Comparison of ENCODE assay signal across 8 mouse cellular contexts in the genomic region with DNA sequence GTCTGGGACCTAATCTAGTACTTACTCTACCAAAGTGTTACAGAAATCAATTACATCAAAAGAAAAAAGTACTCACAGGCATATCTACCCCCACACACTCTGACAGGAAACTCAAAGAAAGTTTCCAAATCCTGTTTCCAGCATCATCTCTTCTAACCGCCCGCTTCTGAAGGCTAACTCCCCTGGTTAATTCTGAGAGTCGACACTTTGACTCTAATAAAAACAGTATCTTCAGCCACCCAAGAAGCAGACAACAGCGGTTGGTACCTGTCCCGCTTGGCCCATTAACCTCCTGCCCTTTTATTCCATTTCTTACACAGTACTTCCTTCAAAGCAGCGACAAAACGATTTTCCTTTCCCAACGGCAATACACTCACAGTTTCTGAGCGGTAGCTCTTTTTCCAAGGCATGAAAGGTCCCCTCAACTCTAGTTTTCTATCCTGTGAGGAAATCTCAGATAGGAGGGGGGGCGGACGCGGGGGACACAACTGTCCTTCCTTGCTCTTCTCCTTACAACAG. TPM values are rescaled to one million over a fixed set of nuclear protein-coding genes. Genes with fewer than 3 reads are reported as not detected.
DNase-seq lines count a peak whose midpoint lies in the region; ATAC-seq and TF ChIP-seq lines count a peak whose summit lies in the region.

No protein-coding gene starts in this region.

- no peak for ATAC-seq in embryonic facial prominence, embryonic 15.5 days (ENCODE audit: insufficient number of reproducible peaks, low FRiP score, low TSS enrichment, low read depth)
- no peak for ATAC-seq in neural tube, embryonic 13.5 days (ENCODE audit: low read depth)

- H3K4me3 ChIP-seq in gastrocnemius, adult 2 months = peak overlapping the region; percentile 90
- peak overlapping the region; percentile 66 for H3K4me3 ChIP-seq in C2C12 (ENCODE audit: insufficient read depth, poor library complexity, severe bottlenecking)
- H3K4me3 ChIP-seq in embryonic facial prominence, embryonic 15.5 days (replicated peaks) = peak overlapping the region; percentile 82
- H3K4me3 ChIP-seq in neural tube, embryonic 13.5 days = peak overlapping the region; percentile 84

- H3K9ac ChIP-seq in embryonic facial prominence, embryonic 15.5 days = peak overlapping the region; percentile 92
- peak overlapping the region; percentile 96 for H3K9ac ChIP-seq in neural tube, embryonic 13.5 days

- H3K9me3 ChIP-seq in embryonic facial prominence, embryonic 15.5 days (replicated peaks) = no peaks in the 10 kb centered on the region
- H3K9me3 ChIP-seq in neural tube, embryonic 13.5 days = no peaks in the 10 kb centered on the region

- peaks cover 20% of the 10 kb centered on the region for H3K4me1 ChIP-seq in embryonic facial prominence, embryonic 15.5 days
- peaks cover 37% of the 10 kb centered on the region for H3K4me1 ChIP-seq in neural tube, embryonic 13.5 days (replicated peaks)

- no peak for TF ChIP-seq CTCF in gastrocnemius, adult 2 months (IDR thresholded peaks at IDR 0.05)
- no peak for TF ChIP-seq CTCF in C2C12 (IDR thresholded peaks at IDR 0.05; ENCODE audit: control insufficient read depth, insufficient read depth, insufficient read length)

- no peaks in the 10 kb centered on the region for H3K36me3 ChIP-seq in C2C12 (ENCODE audit: control insufficient read depth, insufficient read depth)
- no peaks in the 10 kb centered on the region for H3K36me3 ChIP-seq in embryonic facial prominence, embryonic 15.5 days
- H3K36me3 ChIP-seq in neural tube, embryonic 13.5 days = no peaks in the 10 kb centered on the region

- intact Hi-C loops in gastrocnemius, adult 2 months (cut with DNase I) = loop anchor here (2.0 kb wide), 1 partner anchor 99 kb away; no protein-coding TSS in a partner anchor
- intact Hi-C loops in gastrocnemius, postnatal 36 days (cut with DNase I) = no loop called here

- DNase-seq in gastrocnemius, adult 2 months = peak; percentile 44
- no peak for DNase-seq in gastrocnemius, postnatal 36 days
- DNase-seq in kidney, postnatal 10 days = peak; percentile 51
- no peak for DNase-seq in yolk sac, embryonic 10.5 days (ENCODE audit: low spot score)
- DNase-seq in cerebellum, postnatal 36 days = no peak

- peaks cover 53% of the 10 kb centered on the region for H3K79me3 ChIP-seq in C2C12 (ENCODE audit: low read depth)

- H3K27me3 ChIP-seq in C2C12 (ENCODE audit: control insufficient read depth, insufficient read depth, insufficient read length) = no peaks in the 10 kb centered on the region
- no peaks in the 10 kb centered on the region for H3K27me3 ChIP-seq in embryonic facial prominence, embryonic 15.5 days
- no peaks in the 10 kb centered on the region for H3K27me3 ChIP-seq in neural tube, embryonic 13.5 days

- under 1% methylated on average over 12 of the region's 12 CpGs for WGBS in embryonic facial prominence, embryonic 15.5 days
- 1% methylated on average over 12 of the region's 12 CpGs for WGBS in neural tube, embryonic 13.5 days

- peaks cover 59% of the 10 kb centered on the region for H3K79me2 ChIP-seq in C2C12 (ENCODE audit: control insufficient read depth, insufficient read depth)

- peak overlapping the region; percentile 93 for H3ac ChIP-seq in C2C12 (ENCODE audit: control insufficient read depth, insufficient read length, low read depth)

- H3K27ac ChIP-seq in gastrocnemius, adult 2 months = peak overlapping the region; percentile 95
- peak overlapping the region; percentile 87 for H3K27ac ChIP-seq in embryonic facial prominence, embryonic 15.5 days (replicated peaks)
- H3K27ac ChIP-seq in neural tube, embryonic 13.5 days (replicated peaks) = peak overlapping the region; percentile 91

- peak overlapping the region; percentile 64 for H3K4me2 ChIP-seq in embryonic facial prominence, embryonic 15.5 days (replicated peaks)
- peak overlapping the region; percentile 87 for H3K4me2 ChIP-seq in neural tube, embryonic 13.5 days

TF ChIP-seq in C2C12, 6 proteins besides CTCF, POLR2A, EP300 and RAD21:
- TF ChIP-seq MYOD1 (IDR thresholded peaks at IDR 0.05; ENCODE audit: control insufficient read depth, insufficient read length, low read depth) (no peak), FOSL1 (IDR thresholded peaks at IDR 0.05; ENCODE audit: insufficient read depth, low read length, poor library complexity, severe bottlenecking) (no peak), USF1 (IDR thresholded peaks at IDR 0.05; ENCODE audit: low read depth) (no peak), CEBPB (IDR thresholded peaks at IDR 0.05; ENCODE audit: low read depth) (no peak), MAX (IDR thresholded peaks at IDR 0.05) (no peak), MYOG (IDR thresholded peaks at IDR 0.05; ENCODE audit: control insufficient read depth, extremely low read depth, insufficient read length) (no peak)

RNA-seq across cellular contexts. Expression of a gene that starts 0.9 kb away (rescaled TPM):
- total RNA-seq in gastrocnemius, adult 2 months (2021) = 100 to 1,000 TPM in 1 of 2 experiments, 10 to 100 TPM in 1; 86.7 to 101 TPM
- 10 to 100 TPM; 81.0 to 87.5 TPM for total RNA-seq in gastrocnemius, postnatal 36 days (2021)
- polyA plus RNA-seq in C2C12 (2012; fragmentation: generic; extraction: Trizol) = 15.1 TPM
- 95.4 and 99.2 TPM in 2 replicates for polyA plus RNA-seq in embryonic facial prominence, embryonic 15.5 days (2015; fragmentation: Nextera tagmentation; extraction: Ambion mirVana)
- 92.6 and 105 TPM in 2 replicates for polyA plus RNA-seq in neural tube, embryonic 13.5 days (2015; fragmentation: Nextera tagmentation; extraction: Ambion mirVana)

Comparison
In these comparisons a context has a peak if more than half of its experiments do, and no peak if none do; other contexts are left out.
1. DNase-seq: peak in gastrocnemius, adult 2 months (single experiment) and kidney, postnatal 10 days (single experiment); none in gastrocnemius, postnatal 36 days (0 of 2), yolk sac, embryonic 10.5 days (single experiment) and cerebellum, postnatal 36 days (0 of 2).
2. Peak in every context shown above with its lines, with median percentiles within 50 percentile points of each other: H3K27ac ChIP-seq and H3K4me3 ChIP-seq.